Mouse (Mus musculus) gastrocnemius, adult 2 months (tissue): ENCODE measurements around the gene Acp7. TPM values are rescaled to one million over a fixed set of nuclear protein-coding genes. Genes with fewer than 3 reads are reported as not detected.

Experiments
- DNase-seq: peaks from one replicate; pipeline ENCODE4 v3.0.0; 2022
- H3K27ac ChIP-seq: fragments of 200-600 bp; 2 replicates; pipeline ENCODE4 v1.8.1; 2022; ENCODE audit warnings: mild to moderate bottlenecking
- H3K4me3 ChIP-seq: fragments of 200-600 bp; 2 replicates; pipeline ENCODE4 v1.8.1; 2022; ENCODE audit warnings: mild to moderate bottlenecking, moderate library complexity
- CTCF ChIP-seq: fragments of 200-600 bp; IDR thresholded peaks from 2 replicates; pipeline ENCODE4 v1.8.1; 2022; ENCODE audit warnings: antibody characterized with exemption, mild to moderate bottlenecking, moderate library complexity
- intact Hi-C: fragments of 180-260 bp; cut with DNase I; formaldehyde crosslinking; loops from one replicate; pipeline ENCODE4 v1.15.1; 2025
- microRNA-seq: library from miRNA; unstranded; fragments of <30 nt; microRNA quantifications from one replicate; pipeline ENCODE4 v1.2.0, GENCODE M21; 2021
- total RNA-seq, 2 experiments: library from RNA; stranded (reverse); gene quantifications; 2 replicates each; pipeline ENCODE4 v1.2.3; 2021

The Acp7 gene
- total RNA-seq, 2 experiments from 2014 or later: not detected

GRCm38 (mm10) chr7:28565407-28565806 is 65.7 kb downstream of the Acp7 start:
- DNase-seq: no peak
- TF ChIP-seq CTCF: no peak
- intact Hi-C loops: no loop called here
- Histone ChIP-seq H3K27ac (no peak overlapping the region), H3K4me3 (no peak overlapping the region)

GRCm38 (mm10) chr7:28562951-28563350 is 68.2 kb downstream of the Acp7 start:
- DNase-seq: no peak
- no peak overlapping the region for H3K27ac ChIP-seq
- H3K4me3 ChIP-seq: no peak overlapping the region
- intact Hi-C loops: no loop called here
- no peak for TF ChIP-seq CTCF

- no peak for TF ChIP-seq CTCF
- no peak overlapping the region for H3K4me3 ChIP-seq
- intact Hi-C loops: no loop called here
- H3K27ac ChIP-seq: no peak overlapping the region
- no peak for DNase-seq
Measured at GRCm38 (mm10) chr7:28562371-28562770, 68.8 kb downstream of the Acp7 start.

GRCm38 (mm10) chr7:28561967-28562366 is 69.2 kb downstream of the Acp7 start:
- Histone ChIP-seq H3K27ac (no peak overlapping the region), H3K4me3 (no peak overlapping the region)
- no peak for DNase-seq
- TF ChIP-seq CTCF: no peak
- intact Hi-C loops: no loop called here

GRCm38 (mm10) chr7:28560856-28561255 is 70.3 kb downstream of the Acp7 start:
- no peak for TF ChIP-seq CTCF
- Histone ChIP-seq H3K4me3 (no peak overlapping the region), H3K27ac (no peak overlapping the region)
- DNase-seq: no peak
- intact Hi-C loops: no loop called here

- DNase-seq: peak; percentile 84
- intact Hi-C loops: no loop called here
- Histone ChIP-seq H3K4me3 (no peak overlapping the region), H3K27ac (peak overlapping the region; percentile 52; the same call in 1 of the 2 replicates)
- no peak for TF ChIP-seq CTCF
Measured at GRCm38 (mm10) chr7:28558486-28558885, 72.6 kb downstream of the Acp7 start.

GRCm38 (mm10) chr7:28557708-28558107 is 73.4 kb downstream of the Acp7 start:
- no peak for TF ChIP-seq CTCF
- Histone ChIP-seq H3K27ac (no peak overlapping the region), H3K4me3 (no peak overlapping the region)
- intact Hi-C loops: no loop called here
- DNase-seq: no peak

Small RNA genes lying within 50 kb of the gene (microRNA-seq; reads per million reads assigned to microRNA genes)
- gene Mir7049: not detected

Other genes starting within 250 kb of the Acp7 start
- gene Med29, start 238.6 kb downstream of the Acp7 start, total RNA-seq: 10 to 100 TPM; 22.1 to 28.3 TPM
- 10 to 100 TPM; 31.0 to 35.0 TPM for gene Paf1, start 238.4 kb downstream of the Acp7 start, total RNA-seq
- gene Gmfg, start 193.9 kb downstream of the Acp7 start, total RNA-seq: 1 to 10 TPM; 2.1 to 2.4 TPM
- gene Lrfn1, start 179.4 kb downstream of the Acp7 start, total RNA-seq: under 1 TPM; 0.14 to 0.18 TPM
- not detected for gene Ifnl2, start 120.9 kb downstream of the Acp7 start, total RNA-seq
- gene Ifnl3, start 108.5 kb downstream of the Acp7 start, total RNA-seq: not detected
- not detected for gene Sycn, start 90.4 kb downstream of the Acp7 start, total RNA-seq
- not detected for gene Nccrp1, start 84.1 kb downstream of the Acp7 start, total RNA-seq
- 10 to 100 TPM; 13.0 to 13.1 TPM for gene Samd4b, start 33.2 kb downstream of the Acp7 start, total RNA-seq
- 1 to 10 TPM; 2.4 to 3.2 TPM for gene Pak4, start 33.1 kb downstream of the Acp7 start, total RNA-seq
- gene Fbxo27, start 61.5 kb upstream of the Acp7 start, total RNA-seq: under 1 TPM; 0.47 to 0.84 TPM
- 1 to 10 TPM; 2.5 to 4.9 TPM for gene Fbxo17, start 85.5 kb upstream of the Acp7 start, total RNA-seq
- 10 to 100 TPM; 36.0 to 41.0 TPM for gene Mrps12, start 110.5 kb upstream of the Acp7 start, total RNA-seq
- 10 to 100 TPM; 11.7 to 14.7 TPM for gene Sars2, start 110.7 kb upstream of the Acp7 start, total RNA-seq
- not detected for gene Ccer2, start 124.8 kb upstream of the Acp7 start, total RNA-seq
- gene Sirt2, start 135.4 kb upstream of the Acp7 start, total RNA-seq: 10 to 100 TPM; 91.0 to 92.5 TPM
- 10 to 100 TPM; 27.1 to 31.3 TPM for gene Nfkbib, start 136.2 kb upstream of the Acp7 start, total RNA-seq
- gene Rinl, start 157.6 kb upstream of the Acp7 start, total RNA-seq: under 1 TPM; 0.71 to 0.89 TPM
- 100 to 1,000 TPM; 131 to 143 TPM for gene Hnrnpl, start 177.2 kb upstream of the Acp7 start, total RNA-seq
- 100 to 1,000 TPM; 173 to 338 TPM for gene Ech1, start 193.9 kb upstream of the Acp7 start, total RNA-seq
- 1 to 10 TPM; 2.6 to 7.3 TPM for gene Lgals4, start 202.5 kb upstream of the Acp7 start, total RNA-seq
- not detected for gene Lgals7, start 232.5 kb upstream of the Acp7 start, total RNA-seq